Mouse (Mus musculus) spleen, adult 2 months (tissue): ENCODE results near the gene Gpr176. TPM values are rescaled to one million over a fixed set of nuclear protein-coding genes. Genes with fewer than 3 reads are reported as not detected.

ENCODE experiments used
- DNase-seq, 2 experiments: peaks; one replicate each; pipeline versions ENCODE4 v3.0.0 to v3.0.0-alpha.2; 2012 to 2021; ENCODE audit warnings: low spot score in 2 of 2, low read depth in 1 of 2
- H3K27ac ChIP-seq: fragments of 200-500 bp; 2 replicates; pipeline ENCODE4 v1.5.1; 2012; ENCODE audit warnings: low read length, inconsistent platforms; ENCODE audit not compliant: insufficient read depth
- H3K27me3 ChIP-seq: fragments of 200-500 bp; 2 replicates; pipeline ENCODE4 v1.6.1; 2012; ENCODE audit warnings: mild to moderate bottlenecking, moderate library complexity, low read length, inconsistent platforms; ENCODE audit not compliant: control insufficient read depth, insufficient read depth
- H3K36me3 ChIP-seq: fragments of 200-500 bp; 2 replicates; pipeline ENCODE4 v1.6.1; 2012; ENCODE audit warnings: mild to moderate bottlenecking, low read length, inconsistent platforms; ENCODE audit not compliant: control insufficient read depth, insufficient read depth
- H3K4me1 ChIP-seq: fragments of 200-500 bp; 2 replicates; pipeline ENCODE4 v1.6.1; 2011; ENCODE audit warnings: inconsistent platforms; ENCODE audit not compliant: control insufficient read depth, insufficient read depth, insufficient read length
- H3K4me3 ChIP-seq: fragments of 200-500 bp; 2 replicates; pipeline ENCODE4 v1.5.1; 2011; ENCODE audit warnings: mild to moderate bottlenecking, inconsistent platforms; ENCODE audit not compliant: insufficient read depth, insufficient read length; ENCODE audit errors: extremely low read depth
- CTCF ChIP-seq: fragments of 200-500 bp; IDR thresholded peaks from 2 replicates; pipeline ENCODE4 v1.5.1; 2011; ENCODE audit warnings: mild to moderate bottlenecking, inconsistent platforms; ENCODE audit not compliant: insufficient read depth, insufficient read length, insufficient replicate concordance; ENCODE audit errors: extremely low read depth
- POLR2A ChIP-seq: fragments of 200-500 bp; IDR thresholded peaks from 2 replicates; pipeline ENCODE4 v1.6.1; 2011; ENCODE audit warnings: low read depth, low read length, inconsistent platforms
- WGBS: fragments of 180-500 bp; shearing (Covaris S2); methylation state at CpG from one replicate; pipeline ENCODE4 v1.1.7; 2018; 5-methylcytosine and 5-hydroxymethylcytosine counted together
- polyA plus RNA-seq: library from polyadenylated mRNA; depleted of rRNA; stranded (reverse); fragments of >200 nt; gene quantifications from 2 replicates; pipeline ENCODE4 v1.2.3, GENCODE M21; 2012

Gene Gpr176
- polyA plus RNA-seq, 1 experiment = 1.3 TPM

- no peak for DNase-seq
- Histone ChIP-seq H3K27ac (no peak overlapping the region), H3K4me1 (no peaks in the 10 kb centered on the region), H3K4me3 (no peak overlapping the region), H3K36me3 (no peaks in the 10 kb centered on the region), H3K27me3 (no peaks in the 10 kb centered on the region)
- 85% methylated on average over 3 of the region's 3 CpGs for WGBS
- TF ChIP-seq POLR2A = no peak
- no peak for TF ChIP-seq CTCF
These were observed 29.3 kb downstream of the Gpr176 start for GRCm38 (mm10) chr2:118343897-118344296.

GRCm38 (mm10) chr2:118341295-118341694, 31.9 kb downstream of the Gpr176 start:
- no peaks in the 10 kb centered on the region for H3K4me1 ChIP-seq
- no peaks in the 10 kb centered on the region for H3K27me3 ChIP-seq
- 62% methylated on average over 7 of the region's 7 CpGs for WGBS
- H3K4me3 ChIP-seq = no peak overlapping the region
- no peak overlapping the region for H3K27ac ChIP-seq
- DNase-seq = no peak
- H3K36me3 ChIP-seq = no peaks in the 10 kb centered on the region
- TF ChIP-seq POLR2A (no peak), CTCF (no peak)

GRCm38 (mm10) chr2:118336084-118336483, 37.1 kb downstream of the Gpr176 start:
- WGBS = 37% methylated on average over 2 of the region's 2 CpGs
- no peak overlapping the region for H3K4me3 ChIP-seq
- H3K27ac ChIP-seq = no peak overlapping the region
- TF ChIP-seq CTCF (no peak), POLR2A (no peak)
- H3K36me3 ChIP-seq = no peaks in the 10 kb centered on the region
- no peaks in the 10 kb centered on the region for H3K27me3 ChIP-seq
- no peaks in the 10 kb centered on the region for H3K4me1 ChIP-seq
- no peak for DNase-seq

- Histone ChIP-seq H3K27ac (no peak overlapping the region), H3K27me3 (no peaks in the 10 kb centered on the region), H3K36me3 (no peaks in the 10 kb centered on the region), H3K4me3 (no peak overlapping the region), H3K4me1 (no peaks in the 10 kb centered on the region)
- no peak for TF ChIP-seq POLR2A
- 60% methylated on average over 4 of the region's 5 CpGs for WGBS
- no peak for DNase-seq
These were observed 50.6 kb downstream of the Gpr176 start for GRCm38 (mm10) chr2:118322663-118323062.

GRCm38 (mm10) chr2:118321804-118322203, 51.4 kb downstream of the Gpr176 start:
- Histone ChIP-seq H3K27ac (no peak overlapping the region), H3K27me3 (no peaks in the 10 kb centered on the region), H3K4me1 (no peaks in the 10 kb centered on the region), H3K36me3 (no peaks in the 10 kb centered on the region), H3K4me3 (no peak overlapping the region)
- TF ChIP-seq POLR2A (no peak), CTCF (no peak)
- no peak for DNase-seq
- WGBS = 81% methylated on average over 4 of the region's 4 CpGs

GRCm38 (mm10) chr2:118321094-118321493, 52.1 kb downstream of the Gpr176 start:
- DNase-seq = no peak
- Histone ChIP-seq H3K36me3 (no peaks in the 10 kb centered on the region), H3K4me3 (no peak overlapping the region), H3K27ac (no peak overlapping the region), H3K4me1 (no peaks in the 10 kb centered on the region), H3K27me3 (no peaks in the 10 kb centered on the region)
- TF ChIP-seq CTCF (no peak), POLR2A (no peak)
- 93% methylated on average over 4 of the region's 4 CpGs for WGBS

- 82% methylated on average over 4 of the region's 4 CpGs for WGBS
- H3K27me3 ChIP-seq = no peaks in the 10 kb centered on the region
- DNase-seq = no peak
- H3K36me3 ChIP-seq = no peaks in the 10 kb centered on the region
- no peaks in the 10 kb centered on the region for H3K4me1 ChIP-seq
- no peak for TF ChIP-seq POLR2A
- no peak for TF ChIP-seq CTCF
- no peak overlapping the region for H3K27ac ChIP-seq
- H3K4me3 ChIP-seq = no peak overlapping the region
These were observed 52.7 kb downstream of the Gpr176 start for GRCm38 (mm10) chr2:118320519-118320918.

- TF ChIP-seq POLR2A = no peak
- no peak for TF ChIP-seq CTCF
- Histone ChIP-seq H3K27ac (no peak overlapping the region), H3K27me3 (no peaks in the 10 kb centered on the region), H3K4me3 (no peak overlapping the region), H3K4me1 (no peaks in the 10 kb centered on the region), H3K36me3 (no peaks in the 10 kb centered on the region)
- no peak for DNase-seq
- WGBS = 84% methylated on average over 5 of the region's 5 CpGs
These were observed 54.0 kb downstream of the Gpr176 start for GRCm38 (mm10) chr2:118319176-118319575.
